Mouse (Mus musculus): ENCODE data around the gene Lhpp.

- no peak for TF ChIP-seq CTCF (IDR thresholded peaks at IDR 0.05; ENCODE audit: borderline replicate concordance, insufficient read depth, low read length)
- no peak for TF ChIP-seq POLR2A (IDR thresholded peaks at IDR 0.05; ENCODE audit: low read depth, low read length)
These were observed 15.7 kb downstream of the Lhpp start for GRCm38 (mm10) chr7:132626174-132626573.
